Mouse (Mus musculus) heart, postnatal 10 days (tissue): Measurements from ENCODE around the gene Dcun1d1. TPM values are rescaled to one million over a fixed set of nuclear protein-coding genes. Genes with fewer than 3 reads are reported as not detected.
A peak's percentile ranks its signal among the peaks of the same experiment; 100 is the strongest.

ENCODE experiments used
- DNase-seq, 2 experiments: peaks; one replicate each; pipeline ENCODE4 v3.0.0; 2021
- intact Hi-C: fragments of 180-260 bp; cut with DNase I; formaldehyde crosslinking; loops from one replicate; pipeline ENCODE4 v1.15.1; 2025
- total RNA-seq, 2 experiments: library from RNA; stranded (reverse); gene quantifications; 2 replicates each; pipeline ENCODE4 v1.2.3; 2021

The Dcun1d1 gene
- total RNA-seq, 2 experiments from 2014 or later = 67.6 to 68.3 TPM

DNA sequence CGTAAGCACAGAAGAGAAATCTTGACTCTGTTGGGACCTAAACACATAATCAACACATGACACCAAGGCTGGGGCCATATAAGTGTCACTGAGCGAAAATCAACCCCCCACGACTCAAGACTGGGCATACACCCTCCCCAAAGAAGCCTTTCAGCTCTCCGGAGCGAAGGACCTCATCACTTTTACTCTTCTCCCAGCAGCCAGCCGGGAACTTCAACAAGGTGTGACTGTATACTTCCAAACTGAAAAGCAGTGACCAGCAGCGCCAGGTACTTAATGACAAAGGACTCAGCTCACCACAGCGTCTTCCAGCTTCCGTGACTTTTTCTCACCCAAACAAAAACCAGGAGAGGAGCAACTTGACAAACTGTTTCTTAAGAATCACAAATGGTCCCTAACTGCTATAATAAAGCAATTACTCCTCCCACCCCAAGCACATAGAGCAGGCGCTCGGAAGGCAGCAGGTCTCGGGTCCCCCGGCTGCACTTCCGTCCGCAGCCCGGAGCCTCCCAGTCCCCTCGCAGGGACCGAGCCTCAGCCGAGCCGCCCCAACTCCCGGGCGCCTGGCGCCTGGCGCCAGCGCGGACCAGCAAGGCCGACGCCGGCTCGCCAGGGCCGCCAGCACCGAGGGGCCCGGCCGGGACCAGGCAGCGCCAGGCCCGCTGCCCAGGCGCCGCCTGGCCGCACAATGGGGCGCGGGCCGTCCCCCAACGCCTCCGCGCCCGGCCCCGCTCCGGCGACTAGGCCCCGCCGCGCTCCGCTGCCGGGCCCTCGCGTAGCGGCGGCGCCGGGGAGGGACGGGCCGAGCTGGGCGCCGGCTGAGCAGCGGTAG is 5.1 kb downstream of the Dcun1d1 start:
- intact Hi-C loops = loop anchor here (2.0 to 5.0 kb wide), 3 partner anchors 70 to 177 kb away; partner anchors contain the start of genes Acad9, Atp11b and Mccc1
- DNase-seq = peak; percentile 69 to 70

DNA sequence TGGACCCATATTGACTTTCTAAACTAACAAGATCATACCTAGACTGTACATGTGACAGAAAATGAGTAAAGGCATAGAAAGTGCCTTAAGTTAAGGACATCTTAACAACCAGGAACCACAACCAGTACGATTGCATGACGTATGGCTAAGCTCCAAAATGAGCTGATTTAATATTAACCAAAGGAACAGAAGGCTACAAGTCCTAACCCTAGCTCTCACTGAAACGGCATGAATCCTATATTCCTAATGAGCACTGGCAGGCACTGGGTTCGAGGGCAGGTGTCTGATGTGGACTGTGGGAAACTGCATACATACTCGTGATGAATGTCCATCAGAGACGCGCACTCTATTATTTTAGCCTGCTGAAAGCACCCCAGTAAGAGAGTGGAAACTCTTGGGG is 5.9 kb downstream of the Dcun1d1 start:
- intact Hi-C loops = loop anchor here (2.0 to 5.0 kb wide), 3 partner anchors 71 to 177 kb away; partner anchors contain the start of genes Acad9, Atp11b and Mccc1
- no peak for DNase-seq

DNA sequence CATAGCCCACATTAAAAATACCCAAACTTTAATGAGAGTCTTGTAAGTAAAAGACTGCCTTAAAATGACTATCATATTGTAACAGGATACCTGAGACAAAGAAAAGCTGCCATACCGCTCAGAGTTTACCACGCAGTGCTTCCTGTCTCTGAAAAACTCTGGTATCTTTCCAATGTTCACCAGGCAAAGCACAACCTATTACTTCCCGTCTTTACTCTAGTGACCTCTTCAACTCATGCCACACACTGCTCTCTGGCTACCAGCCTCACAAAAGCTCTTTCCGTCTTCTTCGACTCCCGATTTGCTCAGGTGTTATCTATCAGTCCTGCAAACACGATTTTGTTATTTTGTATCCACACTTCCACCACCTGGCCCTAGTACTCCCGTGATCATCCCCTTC is 7.4 kb downstream of the Dcun1d1 start:
- DNase-seq = no peak
- intact Hi-C loops = loop anchor here (2.0 to 5.0 kb wide), 3 partner anchors 72 to 175 kb away; partner anchors contain the start of genes Acad9, Atp11b and Mccc1

DNA sequence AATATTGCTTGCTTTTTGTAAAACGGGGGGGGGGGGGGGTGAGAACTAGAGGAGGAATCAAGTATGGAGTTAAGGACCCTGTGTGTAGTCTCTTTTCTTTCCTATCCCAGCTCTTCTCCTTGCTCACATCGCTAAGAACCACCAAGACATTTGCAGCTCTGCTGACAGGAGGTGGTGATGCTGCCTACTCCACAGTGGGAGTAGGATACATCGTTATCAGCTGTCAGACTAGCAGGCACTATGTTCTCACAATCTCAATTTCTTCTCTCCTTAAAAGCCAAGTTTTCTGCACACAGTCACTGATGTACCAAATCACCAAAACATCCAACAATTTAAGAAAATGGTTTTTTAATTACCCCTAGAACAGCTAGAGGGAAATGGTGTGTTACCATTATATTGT is 7.8 kb downstream of the Dcun1d1 start:
- no peak for DNase-seq
- intact Hi-C loops = no loop called here

DNA sequence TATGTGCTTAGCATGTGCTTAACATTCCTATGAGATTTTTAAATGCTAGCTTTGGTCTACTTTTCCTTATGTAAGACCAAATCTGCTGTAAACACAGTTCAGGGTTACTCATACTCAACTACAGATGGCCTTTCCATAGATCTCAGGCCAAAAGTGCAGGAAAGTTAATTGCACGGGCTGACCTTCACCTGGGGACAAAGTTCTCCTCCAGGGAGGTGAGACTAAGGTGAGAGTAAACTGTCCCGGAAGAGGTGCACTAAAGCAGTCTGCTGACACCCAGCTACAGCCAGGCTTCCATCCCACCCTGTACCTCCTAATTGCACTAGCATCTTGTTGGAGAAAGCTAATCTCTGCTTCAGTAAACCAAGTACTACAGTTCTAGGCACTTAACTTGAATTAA is 11.4 kb downstream of the Dcun1d1 start:
- DNase-seq = no peak

DNA sequence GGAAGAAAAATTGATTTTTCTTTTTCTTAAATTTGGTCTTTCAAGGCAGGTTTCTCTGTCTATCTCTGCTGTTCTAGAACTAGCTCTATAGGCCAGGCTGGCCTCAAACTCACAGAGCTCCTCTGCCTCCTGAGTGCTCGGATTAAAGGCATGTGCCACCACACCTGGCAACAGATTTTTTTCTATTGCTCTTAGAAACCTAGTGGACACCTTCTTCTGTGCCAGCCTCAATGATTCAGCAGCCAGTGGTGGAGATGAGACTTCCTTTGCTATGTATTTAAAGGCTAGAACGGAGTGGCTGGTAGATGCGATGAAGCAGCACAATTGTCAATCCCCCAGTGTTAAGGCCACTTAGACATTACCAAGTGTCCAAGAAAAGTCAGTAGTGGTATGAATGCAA is 13.2 kb downstream of the Dcun1d1 start:
- no peak for DNase-seq
- intact Hi-C loops = no loop called here

More for the DNA sequence above, 11.4 kb downstream of the Dcun1d1 start:
- intact Hi-C loops = no loop called here

DNA sequence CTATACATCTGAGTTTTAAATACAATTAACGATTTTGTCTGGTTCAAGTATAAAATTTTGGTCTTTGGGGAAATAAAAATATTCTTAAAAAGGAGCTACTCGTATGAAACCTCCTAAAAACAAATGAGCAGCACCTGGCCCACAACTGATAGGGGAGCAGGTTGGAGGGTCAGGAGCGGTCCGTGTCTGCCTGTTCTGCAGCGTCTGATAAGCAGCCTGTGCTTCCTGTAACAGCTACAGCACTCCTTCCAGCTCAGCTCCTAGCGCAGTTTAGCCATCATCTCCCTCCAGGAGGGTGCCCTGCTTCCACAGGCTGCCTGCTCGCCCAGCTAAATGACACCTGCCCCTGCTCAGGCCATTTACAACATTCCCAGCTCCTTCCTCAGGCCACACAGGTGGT is 13.8 kb downstream of the Dcun1d1 start:
- DNase-seq = no peak
- intact Hi-C loops = no loop called here

DNA sequence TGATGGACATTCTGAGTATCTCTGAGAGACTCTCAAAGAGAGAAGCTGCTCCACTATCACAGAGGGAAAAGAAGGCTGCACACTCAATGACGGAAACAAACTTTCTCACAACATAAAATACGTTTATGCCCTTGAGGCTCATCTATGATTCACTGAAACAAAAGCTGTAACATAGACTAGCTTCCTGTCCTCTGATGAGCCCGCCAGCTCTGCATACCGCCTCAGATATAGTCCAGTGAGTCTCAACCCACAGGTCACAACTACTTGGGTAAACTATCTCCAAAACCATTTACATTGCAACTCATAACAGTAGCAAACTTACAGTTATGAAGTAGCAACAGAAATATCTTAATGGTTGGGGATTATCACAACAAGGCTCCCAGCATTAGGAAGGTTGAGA is 14.7 kb downstream of the Dcun1d1 start:
- DNase-seq = no peak
- intact Hi-C loops = no loop called here

DNA sequence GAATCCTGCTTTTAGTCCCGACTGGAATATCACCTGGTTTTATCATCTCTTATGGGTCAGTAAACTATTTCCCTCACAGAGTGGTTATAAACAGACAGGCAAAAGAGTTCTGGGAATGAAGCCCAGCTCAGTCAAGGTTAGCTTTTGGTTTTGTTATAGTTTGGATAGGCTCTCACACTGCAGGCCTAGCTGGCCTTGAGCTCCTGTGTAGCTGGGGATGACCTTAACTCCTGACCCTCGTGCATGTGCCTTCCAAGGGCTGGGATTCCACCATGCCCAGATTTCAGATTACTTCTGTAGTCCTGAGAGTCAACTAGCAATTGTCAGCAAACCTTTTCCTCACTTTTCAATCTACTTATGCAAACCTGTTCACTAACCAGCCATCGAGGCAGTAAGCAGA is 19.0 kb downstream of the Dcun1d1 start:
- intact Hi-C loops = no loop called here
- no peak for DNase-seq

DNA sequence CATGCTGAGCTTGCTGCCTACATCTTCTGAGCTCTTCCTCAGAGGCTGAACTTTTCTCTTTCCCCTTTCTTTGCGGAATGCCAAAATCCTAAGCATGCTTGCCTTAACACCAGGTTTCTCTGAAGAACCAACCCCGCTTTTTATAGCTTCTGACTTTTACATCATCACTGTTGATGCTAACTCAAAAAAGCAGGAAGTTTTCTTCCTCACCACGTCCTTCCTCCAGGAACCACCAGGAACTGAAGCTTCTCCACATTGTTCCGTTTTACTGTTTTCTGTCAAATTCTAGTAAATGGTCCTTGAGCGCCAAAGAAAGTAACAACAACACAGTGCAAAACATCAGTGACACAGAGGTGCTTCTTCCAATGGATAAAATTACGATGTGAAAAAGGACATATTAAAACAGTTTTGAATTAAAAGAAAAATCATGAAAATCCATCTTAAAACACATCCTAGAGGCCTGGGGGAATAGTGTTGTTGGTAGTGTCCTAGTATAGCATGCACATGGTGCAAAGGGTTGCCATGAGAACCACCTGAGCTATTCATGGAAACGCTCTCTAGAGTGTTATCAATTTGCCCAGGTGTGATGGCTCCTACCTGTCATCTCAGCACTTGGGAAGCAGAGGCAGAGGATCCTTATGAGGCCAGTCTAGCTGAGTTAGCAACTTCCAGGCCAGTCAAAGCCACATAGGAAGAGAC is 28.1 kb downstream of the Dcun1d1 start:
- DNase-seq = no peak
- intact Hi-C loops = no loop called here

DNA sequence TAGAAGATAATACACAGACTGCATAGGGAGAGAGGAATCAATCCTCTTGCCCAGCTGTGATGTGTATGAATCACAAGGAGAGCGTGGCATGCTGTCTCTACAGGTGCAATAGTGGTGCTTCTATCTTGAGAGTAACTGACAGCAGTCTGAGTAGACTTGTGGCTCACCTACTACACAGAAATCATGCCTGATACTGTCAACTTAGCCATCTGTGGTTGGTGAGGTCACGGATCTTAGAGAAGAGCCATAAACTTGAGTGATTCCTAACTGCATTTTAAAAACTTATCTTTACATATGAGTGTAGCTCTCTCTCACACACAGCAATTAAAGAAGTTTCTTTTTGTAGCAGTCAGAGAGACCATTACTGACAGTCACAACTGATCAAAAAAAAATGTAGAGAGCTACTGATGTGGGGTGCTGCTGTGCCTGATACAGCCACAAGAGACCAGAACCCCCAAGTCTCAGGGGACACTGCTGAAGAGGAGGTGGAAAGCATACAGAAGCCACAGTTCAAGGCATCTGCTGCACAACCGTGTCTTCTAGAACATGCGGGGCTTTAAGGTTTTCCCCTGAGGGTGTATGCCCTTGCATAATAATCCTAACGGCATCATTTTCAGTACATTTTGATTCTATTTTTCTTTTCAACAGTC is 36.6 kb downstream of the Dcun1d1 start:
- no peak for DNase-seq
- intact Hi-C loops = no loop called here

DNA sequence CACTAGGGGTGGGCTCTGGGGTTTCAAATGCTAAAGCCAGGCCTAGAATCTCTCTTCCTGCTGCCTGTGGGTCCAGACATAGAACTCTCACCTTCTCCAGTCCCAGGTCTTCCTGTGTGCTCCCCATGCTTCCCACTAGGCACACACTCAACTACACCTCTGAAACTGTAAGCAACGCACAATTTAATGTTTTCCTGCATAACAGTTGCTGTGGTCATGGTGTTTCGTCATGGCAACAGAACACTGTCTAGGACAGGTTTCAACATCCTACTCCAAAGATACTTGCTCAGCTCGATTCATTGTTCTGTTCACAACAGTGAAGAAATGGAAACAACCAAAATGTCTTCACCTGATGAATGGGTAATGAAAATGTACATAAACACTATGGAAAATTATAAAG is 38.1 kb downstream of the Dcun1d1 start:
- intact Hi-C loops = no loop called here
- no peak for DNase-seq

DNA sequence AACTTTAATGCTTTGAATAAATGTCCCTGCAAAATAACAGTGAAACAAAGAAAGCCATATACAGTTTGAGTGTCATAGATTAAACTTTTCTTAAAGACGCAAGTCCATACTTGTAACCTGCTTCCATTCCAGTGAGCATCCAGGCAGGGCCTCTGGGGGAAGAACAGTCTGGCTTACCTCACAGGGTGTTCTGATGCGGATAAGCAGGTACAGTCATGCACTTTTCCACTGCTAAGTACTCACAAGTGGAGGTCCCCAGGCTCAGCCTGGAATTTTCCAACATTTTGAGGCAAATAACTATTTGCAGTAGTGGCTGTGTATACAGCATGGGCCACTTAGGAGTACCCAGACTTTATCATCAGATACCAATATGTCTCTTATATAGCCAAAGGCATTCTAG is 39.3 kb downstream of the Dcun1d1 start:
- no peak for DNase-seq
- intact Hi-C loops = no loop called here

DNA sequence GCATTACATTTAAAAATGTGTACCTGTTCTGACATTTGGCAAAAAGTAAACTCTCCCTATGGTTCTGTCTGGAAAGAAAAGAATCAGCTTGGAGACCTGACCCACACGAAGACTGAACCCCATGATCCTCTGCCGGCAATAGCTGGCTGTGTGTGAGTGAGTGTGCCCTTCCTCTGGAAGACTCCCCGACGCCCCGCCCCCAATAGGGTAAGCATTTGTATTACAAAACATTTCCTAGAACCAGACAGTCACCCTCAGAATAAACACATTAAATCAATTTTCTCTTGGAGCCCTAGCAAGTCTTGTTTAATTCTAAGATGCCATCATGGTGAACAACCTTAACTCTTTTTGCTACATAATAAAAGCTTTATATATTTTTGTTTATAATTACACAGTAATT is 44.1 kb downstream of the Dcun1d1 start:
- intact Hi-C loops = no loop called here

DNA sequence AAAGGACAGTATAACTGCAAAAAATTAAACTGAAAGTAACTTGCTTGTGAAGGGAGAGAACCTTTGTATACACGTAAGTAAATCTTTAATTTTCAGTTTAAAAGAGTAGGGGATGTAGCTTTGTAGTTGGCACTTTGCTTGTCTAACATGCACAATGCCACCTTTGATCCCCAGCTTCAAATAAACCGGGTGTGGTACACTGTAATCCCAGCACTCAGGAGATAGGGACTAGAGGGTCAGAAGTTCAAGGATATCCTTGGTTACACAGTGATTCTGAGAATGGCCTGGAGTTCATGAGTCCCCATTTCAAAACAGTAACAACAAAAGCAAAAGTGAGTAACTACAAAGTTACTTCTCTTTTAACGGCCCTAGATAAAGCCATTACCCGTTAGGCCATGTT is 46.1 kb downstream of the Dcun1d1 start:
- no peak for DNase-seq
- intact Hi-C loops = no loop called here

More for the DNA sequence above, 44.1 kb downstream of the Dcun1d1 start:
- no peak for DNase-seq

DNA sequence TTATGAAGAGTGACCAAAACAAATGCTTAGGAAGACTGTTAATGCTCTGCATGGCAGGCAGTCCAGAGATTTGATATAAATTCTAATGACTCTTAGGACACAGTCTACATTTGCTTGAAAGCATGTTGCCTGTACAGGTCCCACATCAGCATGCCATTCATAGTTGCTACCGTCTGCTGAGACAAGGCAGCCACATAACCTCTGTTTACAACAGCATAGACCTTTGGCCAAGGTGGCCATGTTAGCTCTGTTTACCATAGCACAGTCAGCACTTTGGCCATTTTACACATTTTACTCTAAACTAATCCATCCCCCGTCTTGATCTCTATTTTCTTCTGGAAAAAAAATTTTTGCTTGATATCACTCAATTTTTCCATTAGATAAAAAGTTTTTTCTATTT is 47.7 kb downstream of the Dcun1d1 start:
- intact Hi-C loops = loop anchor here (5.0 kb wide), 1 partner anchor 197 kb away; no protein-coding TSS in a partner anchor
- no peak for DNase-seq

DNA sequence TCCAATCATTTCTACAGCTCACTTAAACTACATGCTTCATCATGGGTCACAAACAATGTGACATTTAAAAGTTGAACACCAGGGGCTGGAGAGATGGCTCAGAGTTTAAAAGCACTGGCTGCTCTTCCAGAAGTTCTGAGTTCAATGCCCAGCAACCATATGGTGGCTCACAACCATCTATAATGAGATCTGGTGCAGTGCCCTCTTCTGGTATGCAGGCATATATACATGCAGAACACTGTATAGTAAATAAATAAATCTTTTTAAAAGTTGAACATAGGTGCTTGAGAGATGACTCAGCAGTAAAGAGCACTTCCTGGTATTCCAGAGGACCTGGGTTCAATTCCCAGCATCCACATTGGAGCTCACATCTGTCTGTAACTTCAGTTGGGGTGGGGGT is 54.0 kb downstream of the Dcun1d1 start:
- intact Hi-C loops = no loop called here
- no peak for DNase-seq

DNA sequence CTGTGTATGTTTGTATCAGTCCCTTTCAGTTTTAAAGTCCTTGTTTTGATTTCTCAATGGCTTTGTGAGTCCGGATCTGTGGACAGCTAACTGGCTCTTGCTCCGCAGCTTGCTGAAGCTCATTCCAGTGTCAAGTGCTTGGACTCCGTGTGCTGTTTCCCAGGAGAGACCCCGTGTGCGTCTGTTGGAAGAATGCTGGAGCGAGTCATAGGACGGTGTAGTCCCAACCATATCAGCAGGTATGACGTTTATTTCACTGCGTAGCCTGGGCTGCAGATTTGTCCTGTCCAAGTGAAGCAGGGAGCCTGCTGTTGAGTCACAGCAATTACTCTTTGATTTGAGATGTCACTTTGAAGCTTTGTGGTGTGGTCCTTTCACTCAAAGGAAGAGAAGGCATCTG is 87.9 kb downstream of the Dcun1d1 start:
- intact Hi-C loops = no loop called here
- peak; percentile 39 to 49 for DNase-seq
